Mouse (Mus musculus): Measurements from ENCODE around the gene Epb41l3. TPM values are rescaled to one million over a fixed set of nuclear protein-coding genes. Genes with fewer than 3 reads are reported as not detected.

The Epb41l3 gene
- polyA plus RNA-seq (2014; fragmentation: Nextera tagmentation; extraction: Ambion mirVana) = 97.6 TPM in 2 replicates

DNA sequence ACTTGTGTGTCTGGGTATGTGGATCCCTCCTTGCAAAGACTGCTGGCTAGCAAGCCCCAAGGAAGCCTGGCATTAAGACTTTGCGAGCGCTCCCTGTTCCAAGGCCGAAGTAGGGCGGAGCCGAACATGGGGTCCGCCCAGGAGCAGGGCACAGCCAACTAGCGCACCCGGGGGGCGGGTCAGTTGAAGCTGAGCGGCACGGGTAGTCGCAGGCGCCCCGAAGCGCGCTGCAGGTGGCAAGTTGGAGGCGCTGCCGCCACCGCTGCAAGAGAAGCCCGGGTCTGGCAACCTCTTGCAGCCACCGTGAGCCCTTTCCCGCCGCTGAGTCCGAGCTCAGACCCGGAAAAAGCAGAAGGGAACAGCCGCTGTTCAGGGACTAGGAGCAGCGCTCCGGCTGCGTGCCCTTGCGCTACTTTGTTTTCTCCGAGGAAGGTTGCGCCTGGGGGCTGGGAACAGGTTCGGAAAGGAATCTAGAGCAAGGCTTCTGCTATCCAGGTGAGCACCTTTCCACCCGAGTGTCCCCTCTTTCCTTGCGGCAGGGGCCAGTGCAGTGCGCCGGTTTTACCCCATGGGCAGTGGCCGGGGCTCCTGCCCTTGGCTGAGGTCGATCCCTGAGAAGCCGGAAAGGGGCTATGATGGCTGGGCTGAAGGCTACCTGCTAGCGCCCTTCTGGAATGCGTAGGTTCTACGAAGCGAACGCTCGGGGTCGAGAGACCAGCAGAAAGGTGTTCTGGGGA is at the start of gene Epb41l3:
TSS of gene Epb41l3 (plus strand) at position 183 of the 737 bp plus-strand sequence.
- no peak within 1 kb of the TSS for H3K27ac ChIP-seq (ENCODE audit: low read depth, low read length)

DNA sequence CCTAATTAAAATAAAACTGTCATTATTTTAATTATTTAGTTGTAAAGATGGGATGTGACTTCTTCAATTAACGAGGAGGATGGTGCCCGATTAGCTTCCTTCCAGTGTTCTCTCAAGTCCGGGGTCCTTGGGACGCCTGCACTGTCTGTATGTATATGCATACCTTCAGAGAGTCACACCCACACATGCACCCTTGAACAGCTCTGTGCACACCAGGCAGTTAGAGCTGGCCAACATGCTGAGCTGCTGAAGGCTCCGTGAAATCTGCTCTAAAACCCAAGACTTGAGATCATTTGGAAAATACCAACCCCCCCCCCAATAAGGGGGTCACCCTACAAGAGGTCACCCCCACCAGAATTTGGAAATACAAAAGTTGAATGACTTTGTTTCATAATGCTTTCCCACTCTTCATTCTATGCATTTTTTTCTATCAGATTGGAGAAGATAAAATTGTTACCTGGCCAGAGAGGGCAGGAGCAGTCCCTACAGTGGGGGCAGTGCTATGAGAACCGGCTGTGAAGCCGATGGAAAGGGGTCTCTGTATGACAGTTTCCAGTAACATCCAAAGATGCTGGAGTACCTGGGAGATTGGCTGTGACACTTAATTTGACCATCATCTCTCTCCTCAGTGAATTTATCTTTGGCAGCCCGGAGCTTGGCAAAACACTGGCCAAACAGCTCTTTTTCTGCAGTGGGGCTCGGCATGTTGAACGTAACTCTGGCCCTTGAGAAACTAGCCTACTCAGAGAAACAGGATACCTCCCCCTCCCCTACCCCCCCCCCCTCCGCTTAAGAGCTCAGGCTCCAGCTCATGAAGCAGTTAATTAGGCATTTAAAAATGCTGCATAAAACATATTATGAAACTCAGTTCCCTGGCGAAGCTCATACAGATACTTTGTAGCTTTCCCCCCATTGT is 36.5 kb upstream of the Epb41l3 start:
- DNase-seq (ENCODE audit: low spot score) (no peak), ATAC-seq (ENCODE audit: insufficient read depth, low FRiP score, low TSS enrichment) (0 out of 2 replicates have a peak, but pooled peaks have one; percentile 35)
- Histone ChIP-seq H3K27ac (ENCODE audit: low read depth, low read length) (no peak overlapping the region), H3K4me1 (ENCODE audit: control insufficient read depth, insufficient read depth, low read length) (no peaks in the 10 kb centered on the region), H3K9ac (ENCODE audit: low read length) (no peak overlapping the region), H3K36me3 (ENCODE audit: control insufficient read depth, insufficient read depth, low read length) (no peaks in the 10 kb centered on the region), H3K27me3 (ENCODE audit: control insufficient read depth, insufficient read depth, low read length) (no peaks in the 10 kb centered on the region), H3K4me3 (ENCODE audit: low read depth, low read length) (no peak overlapping the region), H3K9me3 (ENCODE audit: control insufficient read depth, low read length) (no peaks in the 10 kb centered on the region), H3K4me2 (ENCODE audit: low read depth) (no peak overlapping the region)
- 81% methylated on average over 12 of the region's 12 CpGs for WGBS

More for the DNA sequence above, at the start of gene Epb41l3:
- Histone ChIP-seq H3K36me3 (ENCODE audit: control insufficient read depth, insufficient read depth, low read length) (no peaks in the 10 kb centered on the region), H3K27me3 (ENCODE audit: control insufficient read depth, insufficient read depth, low read length) (peaks cover 24% of the 10 kb centered on the region), H3K4me3 (ENCODE audit: low read depth, low read length) (peak within 1 kb of the TSS; percentile 54), H3K4me1 (ENCODE audit: control insufficient read depth, insufficient read depth, low read length) (peaks cover 5% of the 10 kb centered on the region; the same call in 1 of the 2 replicates), H3K9me3 (ENCODE audit: control insufficient read depth, low read length) (no peaks in the 10 kb centered on the region), H3K4me2 (ENCODE audit: low read depth) (peak within 1 kb of the TSS; percentile 99), H3K9ac (ENCODE audit: low read length) (peak within 1 kb of the TSS; percentile 43)
- under 1% methylated on average over 47 of the region's 47 CpGs for WGBS
- DNase-seq (ENCODE audit: low spot score) (peak; percentile 84), ATAC-seq (ENCODE audit: insufficient read depth, low FRiP score, low TSS enrichment) (peak; percentile 88)

DNA sequence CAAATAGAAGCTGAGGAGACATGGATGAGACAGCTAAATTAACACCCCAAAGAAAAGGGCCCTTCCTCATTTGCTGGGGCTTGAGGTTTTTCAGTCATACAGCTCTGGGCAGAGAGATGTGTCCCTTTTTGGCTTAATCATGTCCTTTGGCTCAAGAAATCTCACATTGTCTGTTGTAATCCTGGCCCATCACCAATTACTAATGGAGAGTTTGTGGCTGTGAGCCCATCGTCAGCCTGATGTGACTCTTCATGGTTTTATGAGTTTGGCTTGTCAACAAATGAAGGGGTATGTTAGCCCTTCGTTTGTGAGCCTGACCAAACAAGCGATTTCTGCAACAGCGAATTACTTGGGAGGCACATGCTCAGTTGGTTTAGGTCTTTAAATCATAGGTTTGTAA is 34.0 kb upstream of the Epb41l3 start:
- no peaks in the 10 kb centered on the region for H3K36me3 ChIP-seq (ENCODE audit: control insufficient read depth, insufficient read depth, low read length)
- WGBS = 70% methylated on average over 4 of the region's 4 CpGs
- H3K4me2 ChIP-seq (ENCODE audit: low read depth) = no peak overlapping the region
- H3K4me1 ChIP-seq (ENCODE audit: control insufficient read depth, insufficient read depth, low read length) = no peaks in the 10 kb centered on the region
- no peak overlapping the region for H3K9ac ChIP-seq (ENCODE audit: low read length)
- no peak overlapping the region for H3K27ac ChIP-seq (ENCODE audit: low read depth, low read length)
- H3K4me3 ChIP-seq (ENCODE audit: low read depth, low read length) = no peak overlapping the region
- no peak for ATAC-seq (ENCODE audit: insufficient read depth, low FRiP score, low TSS enrichment)
- no peaks in the 10 kb centered on the region for H3K9me3 ChIP-seq (ENCODE audit: control insufficient read depth, low read length)
- no peak for DNase-seq (ENCODE audit: low spot score)
- no peaks in the 10 kb centered on the region for H3K27me3 ChIP-seq (ENCODE audit: control insufficient read depth, insufficient read depth, low read length)

DNA sequence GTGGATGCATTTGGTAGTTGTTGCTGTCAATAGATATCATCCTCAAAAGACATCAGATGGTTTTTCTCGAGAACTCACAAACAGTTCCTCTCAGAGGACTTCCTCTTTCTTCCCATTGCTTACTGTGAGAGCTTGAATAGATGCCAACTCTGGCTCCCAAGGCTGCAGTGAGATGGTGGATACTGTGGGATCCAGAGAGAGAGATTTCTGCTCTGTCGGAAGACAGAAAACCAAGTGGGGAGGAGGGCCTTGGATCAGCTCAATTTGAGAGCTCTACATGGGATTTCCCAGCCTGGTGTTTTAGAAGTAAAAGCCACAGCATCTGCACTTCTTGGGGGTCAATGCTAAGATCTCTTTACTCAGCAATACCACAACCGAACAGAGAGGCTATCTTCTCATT is 26.7 kb upstream of the Epb41l3 start:
- Histone ChIP-seq H3K9ac (ENCODE audit: low read length) (no peak overlapping the region), H3K27ac (ENCODE audit: low read depth, low read length) (no peak overlapping the region), H3K4me2 (ENCODE audit: low read depth) (no peak overlapping the region), H3K36me3 (ENCODE audit: control insufficient read depth, insufficient read depth, low read length) (no peaks in the 10 kb centered on the region), H3K4me1 (ENCODE audit: control insufficient read depth, insufficient read depth, low read length) (no peaks in the 10 kb centered on the region), H3K9me3 (ENCODE audit: control insufficient read depth, low read length) (no peaks in the 10 kb centered on the region), H3K27me3 (ENCODE audit: control insufficient read depth, insufficient read depth, low read length) (no peaks in the 10 kb centered on the region), H3K4me3 (ENCODE audit: low read depth, low read length) (no peak overlapping the region)
- DNase-seq (ENCODE audit: low spot score) (no peak), ATAC-seq (ENCODE audit: insufficient read depth, low FRiP score, low TSS enrichment) (no peak)
- WGBS = 87% methylated on average over 3 of the region's 3 CpGs

DNA sequence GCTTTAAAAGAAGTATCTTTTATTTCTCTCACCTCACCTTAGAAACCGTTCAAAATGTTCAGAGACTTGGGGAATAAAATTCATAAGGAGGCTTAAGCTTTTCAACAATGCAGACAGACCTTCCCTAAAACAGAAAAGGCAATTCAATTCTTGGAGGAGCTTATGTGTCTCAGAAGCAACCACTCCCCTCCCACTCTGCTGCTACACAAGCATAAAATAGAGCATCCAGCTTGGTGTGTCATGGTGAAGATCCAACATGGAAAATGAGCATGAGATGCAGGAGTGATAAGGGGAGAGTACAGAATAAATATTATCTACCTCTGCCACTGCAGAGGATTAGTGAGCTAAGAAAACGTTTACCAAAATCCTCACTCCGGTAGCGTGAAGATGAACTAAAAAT is 21.5 kb upstream of the Epb41l3 start:
- Histone ChIP-seq H3K36me3 (ENCODE audit: control insufficient read depth, insufficient read depth, low read length) (no peaks in the 10 kb centered on the region), H3K9me3 (ENCODE audit: control insufficient read depth, low read length) (no peaks in the 10 kb centered on the region), H3K27ac (ENCODE audit: low read depth, low read length) (no peak overlapping the region), H3K4me2 (ENCODE audit: low read depth) (no peak overlapping the region), H3K27me3 (ENCODE audit: control insufficient read depth, insufficient read depth, low read length) (no peaks in the 10 kb centered on the region), H3K9ac (ENCODE audit: low read length) (no peak overlapping the region), H3K4me1 (ENCODE audit: control insufficient read depth, insufficient read depth, low read length) (no peaks in the 10 kb centered on the region), H3K4me3 (ENCODE audit: low read depth, low read length) (no peak overlapping the region)
- ATAC-seq (ENCODE audit: insufficient read depth, low FRiP score, low TSS enrichment) (no peak), DNase-seq (ENCODE audit: low spot score) (no peak)
- WGBS = 88% methylated on average over 4 of the region's 4 CpGs

DNA sequence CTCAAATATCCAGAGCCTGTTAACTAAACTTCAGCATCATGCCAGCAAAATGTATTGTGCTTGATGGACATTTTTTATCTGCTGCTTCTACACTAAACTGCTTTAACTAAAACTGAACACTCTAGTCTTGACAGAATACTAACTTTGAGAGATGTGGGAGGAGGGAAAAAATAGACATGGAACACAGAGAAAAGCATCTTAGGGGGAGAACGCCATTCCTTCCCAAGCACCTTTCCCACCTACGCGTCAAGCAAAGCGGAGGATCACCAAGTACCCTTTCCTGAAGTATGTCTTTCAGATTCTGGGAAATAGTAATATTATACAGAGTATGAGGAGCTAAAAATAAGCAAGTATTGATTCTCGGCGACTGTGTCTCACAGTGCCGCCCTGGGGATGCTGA is 15.7 kb upstream of the Epb41l3 start:
- Histone ChIP-seq H3K9me3 (ENCODE audit: control insufficient read depth, low read length) (no peaks in the 10 kb centered on the region; the same call in 1 of the 2 replicates), H3K9ac (ENCODE audit: low read length) (no peak overlapping the region), H3K27ac (ENCODE audit: low read depth, low read length) (no peak overlapping the region), H3K4me2 (ENCODE audit: low read depth) (no peak overlapping the region), H3K27me3 (ENCODE audit: control insufficient read depth, insufficient read depth, low read length) (no peaks in the 10 kb centered on the region), H3K36me3 (ENCODE audit: control insufficient read depth, insufficient read depth, low read length) (no peaks in the 10 kb centered on the region), H3K4me3 (ENCODE audit: low read depth, low read length) (no peak overlapping the region), H3K4me1 (ENCODE audit: control insufficient read depth, insufficient read depth, low read length) (no peaks in the 10 kb centered on the region)
- 95% methylated on average over 7 of the region's 7 CpGs for WGBS
- no peak for ATAC-seq (ENCODE audit: insufficient read depth, low FRiP score, low TSS enrichment)
- no peak for DNase-seq (ENCODE audit: low spot score)

DNA sequence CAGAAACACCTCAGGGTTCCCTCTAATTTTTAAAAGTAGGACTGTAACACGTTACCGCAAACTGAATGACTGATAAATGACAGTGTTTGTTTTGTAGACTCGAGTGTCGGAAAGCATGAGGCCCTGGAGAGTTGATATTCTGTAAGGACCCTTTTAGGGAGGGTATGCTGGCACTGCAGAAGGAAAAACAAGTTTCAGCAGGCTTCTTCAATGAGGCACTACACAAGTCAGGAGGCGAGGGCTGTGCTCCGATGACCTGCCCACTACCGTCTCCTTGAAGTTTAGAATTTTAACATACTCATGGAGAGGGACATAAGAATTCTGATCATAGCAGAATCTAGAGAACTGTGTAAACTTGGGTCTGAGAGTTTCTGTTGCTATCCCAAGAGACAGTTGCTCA is 15.1 kb upstream of the Epb41l3 start:
- no peaks in the 10 kb centered on the region; the same call in 1 of the 2 replicates for H3K9me3 ChIP-seq (ENCODE audit: control insufficient read depth, low read length)
- H3K9ac ChIP-seq (ENCODE audit: low read length) = no peak overlapping the region
- 87% methylated on average over 7 of the region's 7 CpGs for WGBS
- no peak overlapping the region for H3K4me3 ChIP-seq (ENCODE audit: low read depth, low read length)
- DNase-seq (ENCODE audit: low spot score) = no peak
- H3K27ac ChIP-seq (ENCODE audit: low read depth, low read length) = no peak overlapping the region
- no peaks in the 10 kb centered on the region for H3K4me1 ChIP-seq (ENCODE audit: control insufficient read depth, insufficient read depth, low read length)
- no peaks in the 10 kb centered on the region for H3K36me3 ChIP-seq (ENCODE audit: control insufficient read depth, insufficient read depth, low read length)
- no peaks in the 10 kb centered on the region for H3K27me3 ChIP-seq (ENCODE audit: control insufficient read depth, insufficient read depth, low read length)
- no peak overlapping the region for H3K4me2 ChIP-seq (ENCODE audit: low read depth)
- no peak for ATAC-seq (ENCODE audit: insufficient read depth, low FRiP score, low TSS enrichment)

DNA sequence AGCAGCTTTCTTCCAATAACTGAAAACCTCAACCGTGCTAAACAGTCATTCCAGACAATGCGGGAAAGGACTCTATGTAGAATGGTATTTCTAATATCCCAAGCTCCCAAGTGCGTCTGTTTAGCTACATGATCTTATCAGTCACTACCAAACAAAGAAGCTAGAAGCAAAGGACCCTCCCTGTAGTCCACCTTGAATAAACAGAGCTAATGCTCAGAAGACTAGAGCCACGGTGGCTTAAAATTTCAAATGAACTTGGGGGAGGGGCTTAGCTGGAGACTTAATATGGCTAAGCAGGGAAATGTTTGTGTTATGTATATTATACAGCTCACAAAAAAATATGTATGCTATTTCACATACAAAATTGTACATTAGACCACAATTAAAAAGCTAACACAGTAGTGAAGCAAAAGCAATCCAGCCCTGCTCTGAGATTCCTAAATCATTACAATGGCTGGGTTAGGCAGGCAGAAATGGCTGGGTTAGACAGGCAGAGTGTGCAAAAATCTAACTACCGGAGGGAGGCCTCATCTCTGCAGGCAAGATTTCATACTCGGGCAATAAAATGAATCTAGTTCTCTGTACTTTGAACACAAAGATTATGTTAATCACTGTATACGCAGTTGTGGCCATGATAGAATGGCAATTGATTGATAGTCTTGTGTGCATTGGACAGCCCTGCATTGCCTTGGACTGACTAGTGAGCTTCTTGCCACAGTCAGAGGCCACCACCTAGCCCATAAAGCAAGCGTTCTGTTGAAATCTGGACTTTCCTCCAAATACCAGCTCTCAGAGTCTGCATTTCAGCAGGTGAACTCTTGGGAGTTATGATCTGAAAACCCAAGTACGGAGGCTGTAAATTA is 13.4 kb upstream of the Epb41l3 start:
- Histone ChIP-seq H3K36me3 (ENCODE audit: control insufficient read depth, insufficient read depth, low read length) (no peaks in the 10 kb centered on the region), H3K9me3 (ENCODE audit: control insufficient read depth, low read length) (no peaks in the 10 kb centered on the region; the same call in 1 of the 2 replicates), H3K4me1 (ENCODE audit: control insufficient read depth, insufficient read depth, low read length) (no peaks in the 10 kb centered on the region), H3K9ac (ENCODE audit: low read length) (no peak overlapping the region), H3K27me3 (ENCODE audit: control insufficient read depth, insufficient read depth, low read length) (no peaks in the 10 kb centered on the region), H3K4me3 (ENCODE audit: low read depth, low read length) (no peak overlapping the region), H3K4me2 (ENCODE audit: low read depth) (no peak overlapping the region), H3K27ac (ENCODE audit: low read depth, low read length) (no peak overlapping the region)
- DNase-seq (ENCODE audit: low spot score) (no peak), ATAC-seq (ENCODE audit: insufficient read depth, low FRiP score, low TSS enrichment) (no peak)
- 82% methylated on average over 9 of the region's 9 CpGs for WGBS
